Mouse (Mus musculus) layer of hippocampus, postnatal 10 days (tissue): ENCODE measurements around the gene Ugt1a6b. TPM values are rescaled to one million over a fixed set of nuclear protein-coding genes. Genes with fewer than 3 reads are reported as not detected.
"Not testable (repeated sequence)": the region's sequence is repeated elsewhere in the genome, so short reads cannot be mapped to it uniquely, and the experiment has no call there.

Experiments
- DNase-seq, 2 experiments: peaks; one replicate each; pipeline ENCODE4 v3.0.0; 2021; ENCODE audit warnings: low spot score in 2 of 2
- total RNA-seq, 2 experiments: library from RNA; stranded (reverse); gene quantifications; 2 replicates each; pipeline ENCODE4 v1.2.3; 2021

The Ugt1a6b gene
- total RNA-seq, 2 experiments from 2014 or later, result 0.42 TPM; not detected in 1

- not testable (repeated sequence) for DNase-seq
Measured at GRCm38 (mm10) chr1:88223011-88223515, 120.0 kb downstream of the Ugt1a6b start.

- peak in 1 of 2 experiments; percentile 13 for DNase-seq
Measured at GRCm38 (mm10) chr1:88223591-88223990, 120.5 kb downstream of the Ugt1a6b start.

GRCm38 (mm10) chr1:88224029-88224776 lies 121.2 kb downstream of the Ugt1a6b start:
- peak in 1 of 2 experiments; percentile 8 for DNase-seq

GRCm38 (mm10) chr1:88225301-88225700 lies 122.2 kb downstream of the Ugt1a6b start:
- DNase-seq, result not testable (repeated sequence)

- DNase-seq, result no peak
Measured at GRCm38 (mm10) chr1:88225741-88226140, 122.7 kb downstream of the Ugt1a6b start.

GRCm38 (mm10) chr1:88226670-88227379 lies 123.8 kb downstream of the Ugt1a6b start, which contains the start of gene Mroh2a:
Mroh2a (plus strand) TSS chr1:88226986.
- DNase-seq, result no peak

GRCm38 (mm10) chr1:88227482-88227881 lies 124.4 kb downstream of the Ugt1a6b start:
- no peak for DNase-seq

GRCm38 (mm10) chr1:88228121-88228520 lies 125.1 kb downstream of the Ugt1a6b start:
- no peak for DNase-seq

GRCm38 (mm10) chr1:88229566-88229965 lies 126.5 kb downstream of the Ugt1a6b start:
- DNase-seq, result no peak

GRCm38 (mm10) chr1:88229986-88230385 lies 126.9 kb downstream of the Ugt1a6b start:
- DNase-seq, result no peak

GRCm38 (mm10) chr1:88230421-88230820 lies 127.4 kb downstream of the Ugt1a6b start:
- no peak for DNase-seq

- no peak for DNase-seq
Measured at GRCm38 (mm10) chr1:88230981-88231802, 128.1 kb downstream of the Ugt1a6b start.

- no peak for DNase-seq
Measured at GRCm38 (mm10) chr1:88231803-88232499, 128.9 kb downstream of the Ugt1a6b start.

- DNase-seq, result no peak
Measured at GRCm38 (mm10) chr1:88232664-88233380, 129.8 kb downstream of the Ugt1a6b start.

GRCm38 (mm10) chr1:88233421-88234247 lies 130.6 kb downstream of the Ugt1a6b start:
- no peak for DNase-seq

- no peak for DNase-seq
Measured at GRCm38 (mm10) chr1:88234248-88234610, 131.2 kb downstream of the Ugt1a6b start.

GRCm38 (mm10) chr1:88234646-88235045 lies 131.6 kb downstream of the Ugt1a6b start:
- DNase-seq, result no peak

GRCm38 (mm10) chr1:88235046-88235893 lies 132.2 kb downstream of the Ugt1a6b start:
- DNase-seq, result no peak
